Mouse (Mus musculus): Measurements from ENCODE around the gene Cdk20.

Cdk20 gene

DNA sequence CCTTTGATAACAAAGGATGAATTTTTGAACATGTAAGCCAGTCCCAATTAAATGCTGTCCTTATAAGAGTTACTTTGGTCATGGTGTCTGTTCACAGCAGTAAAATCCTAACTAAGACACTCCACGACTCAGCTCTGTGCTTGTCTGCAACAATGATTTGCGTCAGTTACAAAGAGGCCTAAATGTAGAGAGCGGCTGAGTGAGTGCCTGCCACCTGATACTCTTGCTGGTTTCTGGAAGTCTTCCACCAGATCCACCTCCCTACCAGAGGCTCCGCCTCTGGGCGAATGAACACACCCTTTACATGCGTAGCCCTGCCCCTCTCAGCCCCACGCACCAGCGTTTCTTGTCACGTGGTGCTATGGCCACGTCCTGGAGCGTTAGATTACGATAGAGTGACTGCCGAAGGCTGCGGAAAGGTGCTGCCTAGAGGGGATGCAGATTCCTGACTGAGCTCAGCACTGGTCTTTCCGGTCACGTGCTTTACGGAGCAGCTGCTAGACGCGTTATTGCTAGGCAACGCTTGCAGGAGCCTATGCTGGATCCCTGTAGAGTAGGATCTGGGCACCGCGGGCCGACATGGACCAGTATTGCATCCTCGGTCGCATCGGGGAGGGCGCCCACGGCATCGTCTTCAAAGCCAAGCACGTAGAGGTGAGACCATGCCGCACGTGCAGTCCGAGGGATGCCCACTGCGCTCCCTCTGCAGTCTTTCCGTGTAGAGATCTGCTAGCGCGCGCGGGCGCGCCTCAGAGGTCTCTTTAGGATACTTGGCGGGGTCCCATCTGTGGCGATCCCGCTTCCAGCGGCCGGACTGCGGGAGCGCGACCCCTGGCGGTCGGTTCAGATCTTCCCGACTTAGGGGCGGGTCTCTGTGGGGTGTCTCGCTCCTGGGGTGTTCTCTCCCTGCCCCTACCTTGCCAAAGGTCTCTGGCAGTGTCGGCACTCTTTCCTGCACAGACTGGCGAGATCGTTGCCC, at the start of gene Cdk20:
Gene Cdk20 (plus strand): TSS at position 298 of the 979 bp plus-strand sequence.
- peak; percentile 49 to 71 for DNase-seq (ENCODE audit: low read depth in 1 of 2, low spot score in 2 of 2)

DNA sequence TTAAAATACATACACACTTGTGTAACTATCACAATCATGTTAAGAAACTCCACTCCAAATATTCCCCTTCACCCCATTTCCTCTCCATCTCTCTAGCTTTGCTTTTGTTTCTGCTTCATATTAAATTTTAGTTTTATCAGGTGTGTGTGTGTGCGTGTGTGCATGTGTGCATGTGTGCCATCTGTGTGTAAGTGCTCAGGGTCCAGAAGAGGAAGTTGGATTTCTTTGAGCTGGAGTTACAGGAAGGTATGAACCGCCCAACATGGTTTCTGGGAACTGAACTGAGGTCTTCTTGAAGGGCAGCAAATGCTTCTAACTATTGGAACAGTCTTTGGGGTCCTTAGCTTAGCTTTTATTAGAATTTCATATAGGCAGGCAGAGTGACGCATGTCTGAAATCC, 47.2 kb upstream of the Cdk20 start:
- DNase-seq (ENCODE audit: low read depth in 1 of 2, low spot score in 2 of 2), result no peak

DNA sequence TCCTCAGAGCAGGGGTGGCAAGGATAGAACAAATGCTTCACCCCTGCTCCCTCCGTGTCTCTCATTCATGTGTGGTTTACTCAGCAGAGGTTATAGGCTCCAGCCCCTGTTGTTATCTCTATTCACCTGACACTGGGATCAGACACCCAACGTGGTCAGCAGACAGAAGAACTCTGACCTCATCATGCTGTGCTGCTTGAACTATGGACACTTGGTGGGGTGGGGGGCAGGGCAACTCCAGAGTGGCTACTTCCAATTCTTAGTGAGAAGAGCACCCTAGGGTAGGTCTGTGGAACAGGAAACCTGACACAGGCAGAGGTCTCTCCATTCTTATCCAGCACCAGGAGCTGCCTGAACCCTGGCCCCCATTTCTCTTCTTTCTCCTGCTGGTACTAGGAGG, 46.1 kb upstream of the Cdk20 start:
- no peak for DNase-seq (ENCODE audit: low read depth in 1 of 2, low spot score in 2 of 2)

DNA sequence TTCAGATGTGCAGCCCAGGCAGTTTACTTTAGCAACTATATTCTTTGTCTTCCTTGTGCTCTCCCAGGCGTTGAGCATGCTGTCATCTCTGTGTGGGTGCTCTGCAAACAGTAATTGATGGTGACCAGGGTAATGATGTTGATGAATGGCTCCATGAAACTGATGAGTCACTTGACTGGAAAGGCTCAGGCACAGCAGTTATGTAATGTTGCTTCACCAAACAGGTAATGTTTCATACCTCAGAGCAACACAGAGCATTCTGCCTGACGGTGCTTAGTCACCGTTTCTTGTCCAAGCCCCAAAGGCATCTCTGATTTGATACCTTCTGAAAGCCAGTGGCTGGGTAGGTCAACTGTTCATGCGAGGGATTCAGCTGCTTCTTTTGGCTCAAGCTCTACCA, 43.7 kb upstream of the Cdk20 start:
- no peak for DNase-seq (ENCODE audit: low read depth in 1 of 2, low spot score in 2 of 2)

DNA sequence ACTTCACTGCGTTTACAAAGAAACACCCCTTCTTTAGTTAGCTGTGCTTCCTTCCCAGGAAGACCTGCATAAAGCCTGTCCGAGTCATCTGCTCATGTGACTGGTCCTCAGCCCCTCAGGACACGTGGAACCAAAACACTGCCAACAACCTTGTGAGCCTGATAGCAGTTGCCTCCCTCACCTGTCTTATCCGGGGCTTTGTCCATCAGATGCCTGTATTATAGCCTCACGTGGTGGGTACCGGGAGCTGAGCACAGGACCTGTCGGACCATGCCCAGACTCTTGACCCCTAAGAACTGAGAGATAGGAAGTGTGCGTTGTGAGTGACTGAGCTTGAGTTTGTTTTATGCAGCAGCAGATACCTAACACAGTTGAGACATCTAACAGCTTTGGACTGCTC, 35.1 kb upstream of the Cdk20 start:
- DNase-seq (ENCODE audit: low read depth in 1 of 2, low spot score in 2 of 2), result no peak

DNA sequence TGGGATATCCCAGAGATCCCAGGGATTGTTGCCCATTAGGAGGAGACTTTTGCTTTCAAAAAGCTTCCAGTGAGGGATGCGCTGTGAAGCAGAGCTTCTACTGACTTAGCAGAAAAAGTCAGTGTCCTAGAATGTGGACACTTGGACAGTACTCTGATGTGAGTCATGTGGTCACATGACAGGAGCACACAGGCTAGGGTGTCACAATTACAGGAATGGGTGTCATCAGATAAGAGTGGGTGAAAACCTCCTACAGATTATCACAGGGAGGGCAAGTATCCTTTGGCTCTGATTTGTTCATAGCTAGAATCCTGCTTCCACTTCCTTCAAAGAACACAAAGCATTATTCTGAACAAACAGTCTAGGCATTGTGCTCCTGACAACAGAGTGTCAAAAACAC, 34.0 kb upstream of the Cdk20 start:
- no peak for DNase-seq (ENCODE audit: low read depth in 1 of 2, low spot score in 2 of 2)

DNA sequence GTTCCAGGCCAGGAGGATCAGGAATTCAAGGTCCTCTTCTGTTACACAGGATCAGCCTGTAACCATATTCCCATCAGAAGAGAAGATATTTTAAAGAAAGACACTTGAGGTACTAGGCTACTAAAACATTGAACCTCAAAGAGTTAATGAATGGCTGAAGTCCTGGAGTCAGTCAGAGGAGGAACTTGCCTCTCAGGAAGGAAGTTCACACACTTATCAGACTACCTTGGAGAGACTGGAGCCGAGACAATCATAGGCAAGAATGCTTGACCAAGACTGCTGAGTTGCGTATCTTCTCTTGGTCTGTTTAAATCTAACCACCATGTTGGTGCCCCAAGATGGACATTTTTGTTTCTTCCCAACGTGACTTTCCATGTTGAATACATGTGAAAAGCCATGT, 32.2 kb upstream of the Cdk20 start:
- no peak for DNase-seq (ENCODE audit: low read depth in 1 of 2, low spot score in 2 of 2)

DNA sequence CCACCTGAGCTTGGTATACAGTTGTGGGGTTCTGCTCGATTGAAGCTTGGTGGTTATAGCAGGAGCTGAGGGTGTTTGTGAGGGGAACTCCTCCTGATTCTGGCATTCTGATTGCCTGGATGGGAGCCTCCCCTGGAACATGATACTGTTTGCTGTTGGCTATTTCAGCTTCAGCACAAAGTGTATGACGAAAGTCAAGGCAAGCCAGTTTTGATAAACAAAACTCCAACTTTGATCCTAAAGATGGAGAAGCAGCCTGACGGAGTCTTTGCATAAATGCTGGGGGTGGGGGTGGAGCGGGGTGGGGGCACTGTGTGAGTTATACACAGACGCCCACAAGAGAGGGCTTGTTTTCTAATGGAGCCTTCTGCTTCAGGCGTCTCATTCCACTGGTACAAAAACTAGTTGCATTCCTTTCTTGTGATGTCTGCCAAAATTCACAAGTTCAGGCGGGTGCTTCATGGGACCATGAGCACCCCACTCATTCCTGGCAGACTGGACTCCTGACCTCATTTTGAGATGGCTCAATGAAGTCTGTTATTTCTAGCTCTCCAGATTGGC, 31.2 kb upstream of the Cdk20 start:
- DNase-seq (ENCODE audit: low read depth in 1 of 2, low spot score in 2 of 2), result no peak

DNA sequence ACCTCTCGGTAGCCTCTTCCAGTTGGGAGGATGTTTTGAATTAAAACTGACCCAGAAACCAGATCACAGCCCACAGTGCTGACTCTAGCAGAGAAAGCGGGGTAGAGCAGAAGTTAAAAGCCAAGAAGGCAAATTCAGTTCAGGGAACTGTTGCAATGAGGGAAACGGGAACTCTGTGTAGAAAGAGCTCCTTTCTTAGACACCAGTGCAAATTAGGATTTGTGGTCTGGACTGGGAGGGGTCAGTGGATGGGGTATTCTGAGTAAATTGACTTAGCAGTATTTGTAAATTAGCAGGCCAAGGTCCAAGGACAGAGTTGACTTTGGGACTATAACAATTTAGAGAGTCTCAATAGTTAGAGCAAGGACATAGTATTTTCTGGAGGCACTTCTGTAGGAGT, 30.1 kb upstream of the Cdk20 start:
- DNase-seq (ENCODE audit: low read depth in 1 of 2, low spot score in 2 of 2), result peak; percentile 8 to 26

DNA sequence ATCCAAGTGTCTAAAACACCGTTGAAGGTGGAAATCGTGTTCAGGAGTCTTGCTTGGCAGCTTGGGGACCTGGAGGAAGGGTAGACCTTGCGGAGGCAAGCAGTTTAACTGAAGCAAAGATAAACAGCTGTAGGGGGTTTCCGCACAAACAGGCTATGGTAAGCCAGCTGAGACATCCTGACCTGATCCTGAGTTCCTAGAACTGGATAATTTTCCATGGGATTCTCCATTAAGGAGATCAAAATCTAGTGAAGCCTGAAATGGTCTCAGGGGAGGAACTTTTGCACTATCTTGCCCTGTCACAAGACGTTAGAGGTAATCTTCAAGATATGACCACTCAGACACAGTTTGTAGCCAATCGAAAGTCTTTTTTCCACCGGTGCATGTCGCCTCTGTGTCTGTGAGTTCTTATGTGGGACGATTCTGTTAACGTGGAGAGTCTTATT, 29.6 kb upstream of the Cdk20 start:
- DNase-seq (ENCODE audit: low read depth in 1 of 2, low spot score in 2 of 2), result no peak

DNA sequence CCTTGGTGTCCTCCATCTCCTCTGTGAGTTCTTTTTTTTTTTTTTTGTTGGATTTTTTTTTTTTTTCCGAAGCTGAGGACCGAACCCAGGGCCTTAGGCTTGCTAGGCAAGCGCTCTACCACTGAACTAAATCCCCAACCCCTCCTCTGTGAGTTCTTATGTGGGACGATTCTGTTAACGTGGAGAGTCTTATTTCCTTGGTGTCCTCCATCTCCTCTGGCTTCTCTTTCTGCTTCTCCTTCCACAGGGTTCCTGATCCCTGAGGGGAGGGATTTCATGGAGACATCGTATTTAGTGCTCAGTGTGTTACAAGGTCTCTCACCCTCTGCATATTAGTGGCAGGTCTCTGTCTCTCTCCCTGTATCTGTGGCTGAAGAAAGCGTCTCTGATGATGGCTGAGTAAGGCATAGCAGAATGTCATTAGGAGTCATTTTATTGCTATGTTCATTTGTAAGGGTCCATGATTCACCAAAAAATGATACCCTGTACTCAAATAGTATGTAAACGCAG, 29.1 kb upstream of the Cdk20 start:
- no peak for DNase-seq (ENCODE audit: low read depth in 1 of 2, low spot score in 2 of 2)

DNA sequence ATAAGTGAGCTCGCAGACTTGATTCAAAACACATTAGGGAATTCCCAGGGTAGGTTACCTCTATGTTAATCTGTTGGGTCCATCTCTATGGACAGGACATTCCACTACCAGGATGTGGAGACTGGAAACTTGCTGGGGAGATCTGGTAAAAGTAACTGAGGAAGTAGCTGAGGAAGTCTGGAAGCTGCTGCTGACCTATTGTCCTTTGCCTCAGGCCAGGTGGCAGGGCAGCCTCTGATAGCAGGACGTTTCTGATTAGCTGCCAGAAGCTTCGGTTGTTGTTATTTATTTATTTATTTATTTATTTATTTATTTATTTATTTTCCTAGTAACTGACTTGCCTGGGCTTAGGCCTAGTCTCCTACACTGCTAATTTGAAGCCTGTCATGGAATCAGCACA, 28.6 kb upstream of the Cdk20 start:
- DNase-seq (ENCODE audit: low read depth in 1 of 2, low spot score in 2 of 2), result no peak

DNA sequence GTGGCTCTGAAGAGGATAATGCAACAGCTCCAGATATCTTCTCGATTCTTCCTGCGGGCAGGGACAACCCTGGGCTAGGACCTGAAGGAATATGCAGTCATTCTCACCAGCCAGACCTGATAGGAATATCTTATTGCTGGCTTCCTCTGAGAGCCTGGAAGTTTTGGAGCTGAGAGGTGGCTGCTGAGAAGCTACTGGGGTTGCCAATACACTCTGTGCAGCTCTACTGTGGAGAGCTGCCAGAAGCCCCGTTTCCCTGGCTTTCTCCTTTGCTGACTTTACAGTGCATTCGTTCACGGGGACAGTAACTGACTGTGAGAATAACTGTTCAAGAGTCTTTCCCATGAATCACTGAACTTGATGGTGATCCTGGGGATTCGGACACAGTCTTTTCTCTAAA, 26.6 kb upstream of the Cdk20 start:
- DNase-seq (ENCODE audit: low read depth in 1 of 2, low spot score in 2 of 2), result no peak

DNA sequence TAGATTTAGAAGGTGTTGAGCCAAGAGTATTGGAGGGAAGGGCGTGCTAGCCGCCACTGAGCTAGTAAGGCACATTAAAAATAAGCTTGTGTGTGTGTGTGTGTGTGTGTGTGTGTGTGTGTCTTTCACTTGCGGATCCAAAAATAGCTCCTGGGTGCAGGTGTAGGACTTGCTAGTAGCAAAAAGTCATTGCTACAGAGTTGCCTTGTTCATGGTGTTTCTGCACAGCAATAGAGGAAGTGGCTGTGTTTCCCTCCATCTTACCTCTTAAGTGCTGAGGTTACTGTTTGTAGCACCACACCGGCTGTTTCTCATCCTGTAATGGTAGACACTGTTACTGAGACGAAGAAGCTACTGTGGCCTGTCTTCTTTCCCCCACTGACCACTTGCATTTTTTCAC, 24.1 kb upstream of the Cdk20 start:
- DNase-seq (ENCODE audit: low read depth in 1 of 2, low spot score in 2 of 2), result no peak

DNA sequence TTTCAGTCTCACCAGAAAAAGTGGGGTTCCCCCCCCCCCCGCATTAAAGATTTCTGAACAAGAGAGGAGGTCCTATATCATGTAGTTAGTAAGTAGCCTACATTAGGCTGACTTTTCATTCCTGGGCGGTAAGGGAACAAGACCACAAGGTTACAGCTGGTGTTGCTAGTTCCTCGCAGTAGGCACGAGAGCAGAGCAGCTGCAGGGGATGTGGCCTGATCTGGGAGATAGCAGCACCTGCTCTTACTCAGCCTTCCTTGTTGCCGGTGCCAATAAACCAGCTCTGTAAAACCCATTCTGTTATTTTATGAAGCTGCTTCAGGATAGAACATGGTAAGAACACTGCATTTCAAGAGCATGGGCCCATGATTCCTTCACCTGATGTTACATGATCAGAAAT, 21.5 kb upstream of the Cdk20 start:
- DNase-seq (ENCODE audit: low read depth in 1 of 2, low spot score in 2 of 2), result no peak

DNA sequence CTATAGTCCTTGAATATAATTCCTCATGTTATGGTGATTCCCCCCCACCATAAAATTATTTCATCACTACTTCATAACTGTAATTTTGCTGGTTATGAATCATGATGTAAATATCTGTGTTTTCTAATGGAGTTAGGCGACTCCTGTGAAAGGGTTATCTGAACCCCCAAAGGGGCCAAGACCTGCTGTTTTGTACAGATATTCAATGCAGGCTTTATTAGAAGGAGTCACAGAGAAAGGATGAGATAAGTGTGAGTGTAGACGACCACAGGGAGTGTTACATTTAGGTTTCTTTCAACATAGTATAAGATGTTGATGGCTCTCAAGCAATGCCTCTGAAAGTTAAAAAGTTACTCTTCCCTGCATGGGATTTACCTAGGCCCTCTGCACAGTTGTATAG, 20.8 kb upstream of the Cdk20 start:
- DNase-seq (ENCODE audit: low read depth in 1 of 2, low spot score in 2 of 2), result no peak

DNA sequence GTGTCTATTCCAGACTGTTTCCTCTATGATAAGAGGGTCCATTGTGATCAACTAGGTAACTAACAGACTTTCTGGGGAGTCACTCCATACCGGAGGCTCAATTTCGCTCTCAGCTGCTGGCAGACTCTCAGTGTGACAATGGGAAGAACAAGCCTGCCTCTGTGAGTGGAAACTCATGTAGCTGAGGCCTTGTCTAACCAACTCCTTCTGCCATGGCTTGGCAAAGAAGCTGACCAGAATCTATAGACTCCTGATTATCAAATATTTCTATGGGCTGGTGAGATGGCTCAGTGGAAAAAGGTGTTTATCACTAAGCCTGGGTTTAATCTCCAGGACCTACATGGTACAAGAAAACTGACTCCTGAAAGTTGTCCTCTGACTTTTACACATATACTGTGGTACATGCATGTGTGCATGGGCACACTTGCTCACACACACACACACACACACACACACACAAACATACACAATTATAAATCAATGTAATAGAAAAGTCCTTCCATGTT, 19.3 kb upstream of the Cdk20 start:
- no peak for DNase-seq (ENCODE audit: low read depth in 1 of 2, low spot score in 2 of 2)

DNA sequence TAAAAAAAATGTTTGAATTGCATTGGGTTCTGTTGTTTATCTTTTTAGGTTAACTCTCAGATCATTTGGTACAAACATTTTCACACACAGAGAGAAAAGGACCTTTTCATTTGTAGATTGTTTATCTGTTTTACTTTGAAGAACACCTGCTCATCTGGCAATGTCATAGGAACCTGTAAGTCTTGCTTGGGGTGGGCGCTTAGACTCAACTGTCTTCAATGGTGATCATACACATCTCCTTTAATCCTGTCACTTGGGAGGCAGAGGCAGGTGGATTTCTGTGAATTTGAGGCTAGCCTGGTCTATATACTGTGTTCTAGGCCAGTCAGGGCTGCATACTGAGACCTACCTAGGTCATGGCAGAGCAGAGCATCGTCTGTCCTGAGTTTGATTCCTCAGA, 16.5 kb upstream of the Cdk20 start:
- DNase-seq (ENCODE audit: low read depth in 1 of 2, low spot score in 2 of 2), result no peak

DNA sequence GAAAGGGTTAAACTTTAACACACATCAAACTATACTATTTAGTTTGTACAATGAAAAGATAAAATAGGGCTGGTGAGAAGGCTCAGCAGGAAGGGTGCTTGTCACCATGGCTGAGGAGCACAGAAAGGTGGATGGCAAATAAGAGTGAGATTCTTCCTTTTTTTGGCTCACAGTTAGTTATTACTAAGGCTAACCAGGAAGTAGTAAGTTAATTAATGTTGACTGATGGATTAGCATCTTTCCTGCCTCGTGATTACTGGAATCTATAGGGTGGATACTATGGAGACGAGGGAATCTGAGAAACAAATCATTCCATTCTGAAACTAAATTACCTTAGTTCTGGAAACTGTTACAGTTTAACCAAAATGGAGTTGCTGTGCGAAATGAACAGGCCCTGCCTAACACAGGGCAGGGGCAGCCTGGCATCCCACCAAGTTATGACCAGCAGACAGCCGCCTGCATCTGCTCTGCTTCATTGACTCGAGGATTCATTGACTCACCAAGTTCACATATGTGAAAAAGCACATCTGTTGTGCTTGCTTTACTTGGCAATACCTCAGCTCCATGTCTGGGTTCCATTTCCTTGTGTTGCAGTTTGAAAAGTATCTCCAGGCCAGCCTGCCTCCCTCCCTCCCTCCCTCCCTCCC, 15.0 kb upstream of the Cdk20 start:
- DNase-seq (ENCODE audit: low read depth in 1 of 2, low spot score in 2 of 2), result no peak

DNA sequence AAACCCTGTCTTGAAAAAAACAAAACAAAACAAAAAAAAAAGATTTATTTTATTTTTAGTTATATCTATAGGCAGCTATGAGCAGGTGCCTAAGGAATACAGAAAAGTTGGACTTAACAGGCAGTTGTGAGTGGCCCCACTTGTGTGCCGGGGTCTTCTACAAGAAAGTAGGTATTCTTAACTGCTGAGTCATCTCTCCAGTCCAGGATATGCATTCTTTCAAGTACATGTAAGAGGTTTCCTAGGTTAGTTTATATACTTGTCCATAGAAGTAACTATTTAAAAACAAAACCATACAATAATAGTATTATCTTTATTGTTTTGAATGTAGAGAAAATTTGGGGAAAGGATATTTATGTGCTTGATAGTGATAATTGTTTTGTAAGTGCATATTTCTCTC, 11.3 kb upstream of the Cdk20 start:
- DNase-seq (ENCODE audit: low read depth in 1 of 2, low spot score in 2 of 2), result no peak

DNA sequence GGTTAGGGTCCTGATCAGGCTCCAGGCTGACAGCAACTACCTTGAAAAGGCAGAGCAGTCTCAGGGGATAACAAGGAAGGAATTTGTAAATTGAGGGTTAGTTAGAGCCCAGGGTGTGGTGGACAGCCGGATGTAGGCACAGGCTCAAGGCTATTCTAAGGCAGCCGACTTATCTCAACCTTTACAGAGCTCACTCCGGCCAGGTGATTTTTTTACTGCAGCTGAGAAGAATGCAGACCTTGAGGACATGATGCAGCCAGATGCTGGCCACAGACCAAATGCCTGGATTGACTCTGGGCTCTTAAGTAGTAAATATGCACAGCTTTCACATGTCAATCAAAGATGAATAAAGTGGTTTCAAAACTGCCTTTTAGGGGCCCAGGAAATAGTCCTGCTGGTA, 10.7 kb upstream of the Cdk20 start:
- no peak for DNase-seq (ENCODE audit: low read depth in 1 of 2, low spot score in 2 of 2)
